Mouse (Mus musculus) layer of hippocampus, adult 8-10 months (tissue): ENCODE measurements around the gene Rgs6. TPM values are rescaled to one million over a fixed set of nuclear protein-coding genes. Genes with fewer than 3 reads are reported as not detected.

ENCODE experiments used
- DNase-seq, 2 experiments: peaks; one replicate each; pipeline ENCODE4 v3.0.0; 2022; ENCODE audit warnings: low spot score in 2 of 2
- total RNA-seq, 4 experiments: library from RNA; stranded (reverse); gene quantifications; 2 replicates each; pipeline ENCODE4 v1.2.4; 2022

Rgs6 gene
- total RNA-seq, 4 experiments from 2014 or later, result 9.1 to 15.1 (median 10.1) TPM

GRCm38 (mm10) chr12:82970521-82971105 lies 382.5 kb downstream of the Rgs6 start:
- DNase-seq, result peak; percentile 26 to 38

DNA sequence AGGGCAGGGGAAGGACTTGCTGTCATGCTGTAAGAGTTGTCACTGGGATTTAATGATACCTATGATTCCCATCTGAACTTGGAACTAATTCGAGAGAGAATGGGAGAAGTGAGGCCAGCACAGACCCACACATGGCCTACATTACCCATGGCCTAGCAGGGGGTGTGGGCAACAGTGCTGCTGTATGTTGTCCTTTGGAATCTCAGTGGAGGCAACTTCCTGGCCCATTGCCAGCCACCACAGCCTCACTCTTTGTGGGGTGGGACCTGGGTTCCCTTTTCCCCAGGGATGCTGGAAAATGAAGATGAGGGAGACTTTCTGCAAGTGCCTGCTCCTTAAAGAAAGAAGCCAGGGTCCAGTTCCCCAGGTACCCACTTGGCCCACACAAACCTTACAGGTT lies 383.1 kb downstream of the Rgs6 start:
- no peak for DNase-seq

- no peak for DNase-seq
These were observed 384.6 kb downstream of the Rgs6 start for GRCm38 (mm10) chr12:82972661-82973060.

DNA sequence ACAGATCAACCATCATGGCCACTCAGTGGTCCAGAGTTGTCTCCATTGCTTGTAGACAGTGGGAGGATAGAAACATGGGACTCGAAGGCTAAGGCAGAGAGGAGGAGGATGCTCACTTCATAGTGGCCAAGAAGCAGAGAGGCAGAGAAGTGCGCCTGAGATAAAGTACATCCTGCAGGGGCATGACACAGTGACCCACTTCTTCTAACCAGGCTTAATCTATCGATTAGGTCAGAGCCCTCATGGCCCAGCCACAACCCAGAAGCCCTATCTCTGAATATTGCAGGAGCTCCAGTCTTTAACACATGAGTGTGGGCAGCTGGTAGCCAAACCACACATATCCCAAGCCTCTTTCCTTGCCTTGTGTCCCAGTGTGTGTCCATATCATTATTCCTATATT lies 385.7 kb downstream of the Rgs6 start:
- DNase-seq, result no peak

GRCm38 (mm10) chr12:82978275-82978674 lies 390.2 kb downstream of the Rgs6 start:
- DNase-seq, result no peak

- no peak for DNase-seq
These were observed 394.6 kb downstream of the Rgs6 start for GRCm38 (mm10) chr12:82982716-82983115.

DNA sequence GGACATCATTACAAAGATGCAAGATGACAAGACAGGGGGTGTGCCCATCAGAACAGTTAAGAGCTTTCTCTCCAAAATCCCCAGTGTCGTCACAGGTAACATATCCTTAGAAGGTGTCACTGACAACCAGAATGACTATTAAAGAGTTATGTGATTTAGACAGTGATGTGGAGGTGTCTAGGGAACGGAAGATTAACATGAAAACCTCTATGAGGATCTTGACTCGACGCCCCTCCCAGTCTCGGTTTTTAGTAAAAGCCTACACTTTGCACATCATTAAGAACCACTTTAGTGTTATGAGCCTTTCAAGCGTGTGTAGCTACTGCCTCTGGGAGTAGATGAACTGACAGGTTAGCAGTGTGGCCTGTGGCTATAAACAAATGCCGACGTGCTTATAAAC lies 397.2 kb downstream of the Rgs6 start:
- DNase-seq, result no peak

- DNase-seq, result no peak
These were observed 399.6 kb downstream of the Rgs6 start for GRCm38 (mm10) chr12:82987661-82988060.

GRCm38 (mm10) chr12:82993905-82994304 lies 405.8 kb downstream of the Rgs6 start:
- DNase-seq, result no peak

DNA sequence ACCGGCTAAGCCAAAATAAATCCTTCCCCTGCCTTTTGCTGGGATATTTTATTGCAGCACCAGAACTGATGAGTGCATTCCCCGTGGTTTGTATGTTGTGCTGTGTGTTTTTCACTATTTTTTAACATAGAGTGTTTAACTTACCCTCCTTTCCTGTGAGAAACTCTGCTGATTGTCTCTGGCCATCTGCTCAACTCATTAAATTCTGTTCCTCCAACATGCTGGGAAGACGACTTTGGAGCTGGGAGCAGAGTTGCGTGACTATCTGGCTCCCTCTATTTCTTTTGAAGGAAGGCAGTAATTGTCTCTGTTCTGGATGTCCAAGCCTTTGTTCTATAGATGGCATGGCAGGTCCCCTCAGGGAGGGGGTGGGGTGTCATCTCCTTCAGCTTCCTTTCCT lies 408.7 kb downstream of the Rgs6 start:
- peak; percentile 31 to 40 for DNase-seq

- DNase-seq, result no peak
These were observed 410.7 kb downstream of the Rgs6 start for GRCm38 (mm10) chr12:82998682-82999332.

- DNase-seq, result no peak
These were observed 411.4 kb downstream of the Rgs6 start for GRCm38 (mm10) chr12:82999333-83000032.

DNA sequence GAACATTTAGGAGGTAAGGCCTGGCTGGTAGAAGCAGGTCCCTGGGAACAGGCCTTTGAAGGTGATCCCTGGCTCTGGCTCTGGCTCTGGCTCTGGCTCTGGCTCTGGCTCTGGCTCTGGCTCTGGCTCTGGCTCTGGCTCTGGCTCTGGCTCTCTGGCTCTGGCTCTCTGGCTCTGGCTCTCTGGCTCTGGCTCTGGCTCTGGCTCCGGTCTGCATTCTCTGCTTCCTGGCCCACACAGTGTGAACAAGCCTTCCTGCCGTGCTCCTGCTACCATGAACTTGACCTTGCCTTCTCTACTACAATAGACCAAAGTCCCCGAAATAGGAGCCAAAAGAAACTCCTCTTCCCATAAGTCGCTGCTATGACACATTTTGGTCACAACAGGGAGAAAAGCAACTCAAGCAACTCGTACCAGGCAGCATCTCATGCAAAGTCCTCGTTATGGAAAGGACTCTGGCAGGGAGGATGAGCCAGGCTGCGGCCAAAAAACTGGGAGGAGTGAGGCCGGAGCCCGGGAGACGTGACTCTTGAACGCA lies 412.0 kb downstream of the Rgs6 start:
- DNase-seq, result no peak

DNA sequence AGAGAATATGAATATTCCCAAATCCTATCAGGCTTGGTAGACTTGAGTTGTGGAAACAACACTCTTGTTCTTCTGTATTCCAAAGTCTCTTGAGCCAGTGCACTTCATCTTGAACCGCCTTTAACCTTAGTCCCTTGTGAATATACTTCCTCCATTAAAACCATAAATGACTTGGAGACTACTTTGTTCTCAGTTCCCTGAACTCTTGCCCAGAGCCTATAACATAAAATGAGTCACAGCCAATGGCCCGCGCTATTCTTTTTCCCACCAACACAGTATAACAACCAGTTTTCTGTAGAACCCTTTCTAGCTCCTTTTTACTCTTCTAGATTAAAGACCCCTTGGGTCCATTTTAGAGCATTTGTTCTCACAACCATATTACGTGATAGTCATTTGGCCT lies 412.9 kb downstream of the Rgs6 start:
- DNase-seq, result no peak

- no peak for DNase-seq
These were observed 416.1 kb downstream of the Rgs6 start for GRCm38 (mm10) chr12:83004014-83004682.

DNA sequence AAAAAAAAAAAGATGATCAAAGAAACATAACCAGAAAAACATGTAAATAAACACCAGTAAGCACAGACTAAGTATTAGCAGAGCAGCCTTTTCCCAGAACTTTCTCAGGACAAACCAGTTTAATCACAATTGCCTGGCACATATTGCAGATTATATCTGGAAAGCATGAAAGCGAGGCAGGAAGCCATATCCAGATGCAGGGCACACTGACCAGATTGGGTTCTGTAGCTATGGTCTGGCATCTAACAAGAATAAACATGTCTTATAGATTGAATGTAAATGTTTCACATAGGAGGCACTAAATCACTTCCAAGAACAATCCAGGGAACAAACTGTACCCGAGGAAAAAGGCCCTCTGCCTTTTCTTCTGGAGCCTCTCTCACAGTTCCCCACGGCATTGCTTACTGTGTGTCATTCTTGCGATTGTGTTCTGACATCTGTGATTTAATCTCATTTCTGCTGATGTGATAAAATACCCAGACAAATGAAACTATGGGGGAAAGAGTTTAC lies 423.0 kb downstream of the Rgs6 start:
- no peak for DNase-seq

DNA sequence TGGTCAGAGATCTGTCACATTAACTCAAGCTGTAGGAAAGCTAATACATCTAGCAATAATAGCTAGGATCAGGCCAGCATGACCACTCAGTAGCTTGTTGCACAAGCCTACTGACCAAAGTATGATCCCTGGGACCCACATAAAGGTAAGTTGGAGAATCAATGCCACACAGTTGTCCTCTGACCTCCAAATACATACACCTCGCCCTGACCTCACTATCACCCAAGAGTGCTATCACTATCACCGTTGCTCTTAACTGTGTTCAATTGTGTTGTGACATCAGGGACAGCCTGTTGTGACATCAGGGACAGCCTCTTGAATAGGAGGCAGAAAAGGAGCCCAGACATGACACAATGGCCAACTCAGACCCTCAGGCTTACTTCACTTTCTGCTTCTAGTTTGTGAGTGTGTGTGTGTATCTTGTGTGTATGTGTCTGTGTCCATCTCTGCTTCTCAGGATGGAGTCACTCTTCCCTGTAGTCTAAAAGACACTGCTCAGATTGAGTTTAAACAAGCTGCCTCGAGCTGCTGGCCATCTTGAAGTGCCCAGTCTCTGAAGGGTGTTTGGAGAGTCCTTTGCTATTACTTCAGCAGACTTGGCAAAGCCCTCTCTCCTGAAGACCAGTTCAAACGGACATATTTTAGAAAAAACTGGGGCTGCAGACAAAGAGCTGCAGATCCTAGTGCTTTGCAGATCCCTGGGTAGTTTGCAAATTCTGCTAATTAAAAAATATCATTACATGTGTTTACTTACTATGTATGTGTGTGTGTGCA lies 426.0 kb downstream of the Rgs6 start:
- DNase-seq, result no peak

GRCm38 (mm10) chr12:83014848-83015247 lies 426.8 kb downstream of the Rgs6 start:
- no peak for DNase-seq

DNA sequence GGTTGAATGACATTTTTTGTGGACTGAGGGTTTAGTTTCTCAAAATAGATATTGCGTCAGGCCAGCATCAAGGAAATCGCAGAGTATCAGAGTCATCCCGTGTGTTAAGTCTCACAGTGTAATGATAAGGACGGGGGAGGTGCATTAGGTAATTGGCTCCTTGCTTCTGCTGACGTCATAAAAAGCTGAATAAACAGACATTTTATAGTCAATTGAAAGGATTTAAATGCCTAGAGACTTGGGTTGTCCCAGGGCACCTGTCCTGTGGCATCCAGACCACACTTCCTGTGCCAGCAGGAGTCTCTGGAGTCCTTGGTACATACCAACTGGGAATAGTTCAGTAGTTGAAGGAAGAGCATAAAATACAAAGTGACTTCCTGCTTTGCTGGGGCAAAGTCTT lies 427.3 kb downstream of the Rgs6 start:
- no peak for DNase-seq

DNA sequence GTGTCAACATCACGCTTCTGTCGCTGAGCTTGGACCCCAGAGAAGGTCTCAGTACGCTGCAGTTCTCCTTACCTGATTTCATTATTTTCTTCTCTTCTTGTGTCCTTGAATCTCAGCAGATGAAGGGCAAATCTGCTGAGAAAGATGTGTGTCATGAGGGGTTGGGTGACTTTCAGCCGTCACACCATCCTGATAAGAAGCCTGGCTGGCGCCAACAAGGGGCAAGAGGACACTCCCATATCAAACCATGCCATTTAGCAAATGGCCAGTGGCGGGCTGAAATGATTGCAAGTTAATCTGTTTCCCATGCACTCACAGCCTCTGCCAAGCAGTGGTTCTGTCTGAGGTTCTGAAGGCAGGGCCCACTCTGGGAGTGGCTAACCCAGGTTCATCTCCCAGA lies 428.4 kb downstream of the Rgs6 start:
- no peak for DNase-seq

DNA sequence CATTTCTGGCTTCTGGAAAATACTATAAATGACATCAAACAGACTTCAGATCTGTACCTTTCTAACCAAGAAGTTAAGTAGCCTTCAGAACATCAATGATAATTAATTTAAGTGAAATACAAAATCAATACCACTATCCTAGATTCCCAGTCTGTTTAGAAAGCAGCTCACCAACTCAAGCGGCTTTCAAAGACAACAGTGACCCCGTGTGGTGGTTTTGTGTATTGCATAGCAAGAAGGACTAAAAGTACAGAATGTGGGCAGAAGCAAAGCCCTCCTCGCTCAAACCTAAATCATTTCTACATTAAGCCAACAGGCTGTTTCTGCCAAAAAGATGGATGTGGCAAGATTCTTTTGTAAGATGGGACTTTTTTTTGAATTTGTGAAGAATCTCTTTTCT lies 429.9 kb downstream of the Rgs6 start:
- peak; percentile 72 to 92 for DNase-seq
